Mouse (Mus musculus) thymus, postnatal 36 days (tissue): Measurements from ENCODE around the gene Pnpla6.
"Not testable (repeated sequence)": the region's sequence is repeated elsewhere in the genome, so short reads cannot be mapped to it uniquely, and the experiment has no call there.

Experiments used
- DNase-seq, 2 experiments: peaks; one replicate each; pipeline ENCODE4 v3.0.0; 2022; ENCODE audit warnings: mixed read lengths in 2 of 2

The Pnpla6 gene

GRCm38 (mm10) chr8:3579390-3580364 is 64.5 kb downstream of the Pnpla6 start:
- DNase-seq = no peak

DNA sequence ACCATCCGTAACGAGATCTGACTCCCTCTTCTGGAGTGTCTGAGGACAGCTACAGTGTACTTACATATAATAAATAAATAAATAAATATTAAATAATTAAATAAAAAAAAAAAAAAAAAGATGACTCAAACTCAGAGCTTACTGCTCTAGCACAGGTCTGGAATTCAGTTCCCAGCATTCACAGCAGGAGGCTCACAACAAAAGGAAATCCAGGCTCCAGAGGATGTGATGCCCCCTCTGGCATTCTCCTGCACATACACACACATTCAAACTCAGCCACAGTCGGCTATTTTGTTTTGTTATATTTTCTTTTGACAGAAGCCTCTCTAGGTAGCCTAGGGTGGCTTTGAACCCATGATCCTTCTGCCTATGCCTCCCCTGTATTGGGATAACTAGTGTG is 66.8 kb downstream of the Pnpla6 start:
- DNase-seq = not testable (repeated sequence)

- no peak for DNase-seq
These were observed 71.3 kb downstream of the Pnpla6 start for GRCm38 (mm10) chr8:3586452-3586851.

GRCm38 (mm10) chr8:3586993-3587390 is 71.8 kb downstream of the Pnpla6 start, which contains the start of gene Camsap3:
Camsap3 (plus strand) TSS chr8:3587293.
- no peak for DNase-seq

GRCm38 (mm10) chr8:3587391-3588257 is 72.4 kb downstream of the Pnpla6 start:
- DNase-seq = peak in 1 of 2 experiments; percentile 29

- DNase-seq = no peak
These were observed 73.1 kb downstream of the Pnpla6 start for GRCm38 (mm10) chr8:3588258-3588633.

GRCm38 (mm10) chr8:3593470-3593869 is 78.3 kb downstream of the Pnpla6 start:
- no peak for DNase-seq
